1 mouse cellular context compared by ENCODE assay signal in the genomic region with DNA sequence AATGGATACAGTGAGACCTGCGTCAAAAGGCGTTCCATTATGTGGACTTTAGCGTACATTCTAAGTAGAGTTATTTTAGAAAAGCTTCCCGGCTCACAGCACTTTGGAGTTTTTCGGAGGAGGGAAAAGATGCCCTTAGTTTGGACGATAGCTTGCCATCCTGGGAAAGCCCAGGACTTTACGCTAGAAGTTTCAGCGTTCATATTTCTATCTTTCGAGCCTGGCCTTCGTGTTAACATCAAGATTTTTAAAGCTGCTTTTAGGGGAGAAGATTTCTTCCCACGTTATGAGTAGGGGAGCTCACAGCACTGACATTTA.
TF ChIP-seq lines count a peak whose summit lies in the region.

No protein-coding gene starts in this region.

TF ChIP-seq in MEL, 35 proteins besides CTCF, POLR2A, EP300 and RAD21 (continued from another document):
- no peak for TF ChIP-seq ETS1 (IDR thresholded peaks at IDR 0.05; ENCODE audit: low read depth, low read length)
